Mouse (Mus musculus) intestine, embryonic 16.5 days (tissue): ENCODE measurements around the gene Fam20b. TPM values are rescaled to one million over a fixed set of nuclear protein-coding genes. Genes with fewer than 3 reads are reported as not detected.
A peak's percentile ranks its signal among the peaks of the same experiment; 100 is the strongest.

ENCODE experiments used
- ATAC-seq: fragments of 200-750 bp; cut with Nextera tagmentation; 2 replicates; pipeline ENCODE4 v1.8.0; 2017; ENCODE audit warnings: moderate TSS enrichment, moderate library complexity
- H3K27ac ChIP-seq: fragments of 300-500 bp; sonication (generic); 2 replicates; pipeline ENCODE4 v1.5.1; 2014; ENCODE audit warnings: mild to moderate bottlenecking, low read length
- H3K27me3 ChIP-seq: fragments of 300-500 bp; sonication (generic); replicated peaks from 2 replicates; pipeline ENCODE4 v1.6.1; 2014; ENCODE audit warnings: low read length, control low read depth, mixed read lengths; ENCODE audit not compliant: control insufficient read depth, insufficient read depth
- H3K36me3 ChIP-seq: fragments of 300-500 bp; sonication (generic); 2 replicates; pipeline ENCODE4 v1.6.1; 2014; ENCODE audit warnings: low read length, control low read depth; ENCODE audit not compliant: control insufficient read depth, insufficient read depth
- H3K4me1 ChIP-seq: fragments of 300-500 bp; sonication (generic); 2 replicates; pipeline ENCODE4 v1.6.1; 2014; ENCODE audit warnings: low read length, control low read depth, mixed read lengths; ENCODE audit not compliant: control insufficient read depth, insufficient read depth
- H3K4me2 ChIP-seq: fragments of 300-500 bp; sonication (generic); 2 replicates; pipeline ENCODE4 v1.6.1; 2014; ENCODE audit warnings: low read depth, low read length, control low read depth
- H3K4me3 ChIP-seq: fragments of 300-500 bp; sonication (generic); 2 replicates; pipeline ENCODE4 v1.5.1; 2014; ENCODE audit warnings: mild to moderate bottlenecking, low read length
- H3K9ac ChIP-seq: fragments of 300-500 bp; sonication (generic); 2 replicates; pipeline ENCODE4 v1.6.1; 2014; ENCODE audit warnings: low read depth, low read length
- H3K9me3 ChIP-seq: fragments of 300-500 bp; sonication (generic); 2 replicates; pipeline ENCODE4 v1.6.1; 2016; ENCODE audit warnings: low read length, control low read depth; ENCODE audit not compliant: control insufficient read depth
- WGBS: fragments of 180-500 bp; shearing (Covaris S2); extraction: QIAGEN DNeasy Blood & Tissue Kit; methylation state at CpG from one replicate; pipeline ENCODE4 v1.1.7; 2014; 5-methylcytosine and 5-hydroxymethylcytosine counted together
- polyA plus RNA-seq: library from polyadenylated mRNA; unstranded; fragments of >200 nt; fragmentation: Nextera tagmentation; extraction: Ambion mirVana; gene quantifications from 2 replicates; pipeline ENCODE4 v1.2.1, GENCODE M21; 2015

Fam20b gene
- polyA plus RNA-seq, 1 experiment from 2014 or later = 38.6 TPM

GRCm38 (mm10) chr1:156645971-156646370, 72.9 kb downstream of the Fam20b start:
- H3K27ac ChIP-seq = no peak overlapping the region
- H3K4me1 ChIP-seq = no peaks in the 10 kb centered on the region
- no peak for ATAC-seq
- 80% methylated on average over 4 of the region's 4 CpGs for WGBS
- no peaks in the 10 kb centered on the region for H3K27me3 ChIP-seq
- H3K9ac ChIP-seq = no peak overlapping the region
- peaks cover 5% of the 10 kb centered on the region; the same call in 1 of the 2 replicates for H3K36me3 ChIP-seq
- no peak overlapping the region for H3K4me3 ChIP-seq
- no peaks in the 10 kb centered on the region for H3K9me3 ChIP-seq
- H3K4me2 ChIP-seq = no peak overlapping the region

GRCm38 (mm10) chr1:156644780-156645523, 73.9 kb downstream of the Fam20b start:
- WGBS = 69% methylated on average over 13 of the region's 13 CpGs
- ATAC-seq = no peak

GRCm38 (mm10) chr1:156644061-156644460, 74.8 kb downstream of the Fam20b start:
- Histone ChIP-seq H3K4me2 (no peak overlapping the region), H3K4me1 (no peaks in the 10 kb centered on the region), H3K27ac (no peak overlapping the region), H3K27me3 (no peaks in the 10 kb centered on the region), H3K36me3 (peaks cover 10% of the 10 kb centered on the region), H3K9ac (no peak overlapping the region), H3K4me3 (no peak overlapping the region), H3K9me3 (no peaks in the 10 kb centered on the region)
- no peak for ATAC-seq
- WGBS = 77% methylated on average over 10 of the region's 10 CpGs

More at GRCm38 (mm10) chr1:156644780-156645523, 73.9 kb downstream of the Fam20b start:
- H3K4me1 ChIP-seq = no peaks in the 10 kb centered on the region
- no peak overlapping the region for H3K4me2 ChIP-seq
- H3K27ac ChIP-seq = no peak overlapping the region
- H3K9ac ChIP-seq = no peak overlapping the region
- H3K9me3 ChIP-seq = no peaks in the 10 kb centered on the region
- no peaks in the 10 kb centered on the region for H3K27me3 ChIP-seq
- peaks cover 10% of the 10 kb centered on the region for H3K36me3 ChIP-seq
- H3K4me3 ChIP-seq = no peak overlapping the region

GRCm38 (mm10) chr1:156642813-156643212, 76.1 kb downstream of the Fam20b start:
- Histone ChIP-seq H3K4me2 (no peak overlapping the region), H3K4me1 (no peaks in the 10 kb centered on the region), H3K27ac (no peak overlapping the region), H3K27me3 (no peaks in the 10 kb centered on the region), H3K36me3 (peaks cover 10% of the 10 kb centered on the region), H3K4me3 (no peak overlapping the region), H3K9me3 (no peaks in the 10 kb centered on the region), H3K9ac (no peak overlapping the region)
- ATAC-seq = no peak
- 69% methylated on average over 12 of the region's 12 CpGs for WGBS

GRCm38 (mm10) chr1:156641808-156642207, 77.1 kb downstream of the Fam20b start:
- Histone ChIP-seq H3K36me3 (peaks cover 13% of the 10 kb centered on the region), H3K4me3 (no peak overlapping the region), H3K27me3 (no peaks in the 10 kb centered on the region), H3K27ac (no peak overlapping the region), H3K4me2 (no peak overlapping the region), H3K9me3 (no peaks in the 10 kb centered on the region), H3K9ac (no peak overlapping the region), H3K4me1 (no peaks in the 10 kb centered on the region)
- WGBS = 91% methylated on average over 10 of the region's 10 CpGs
- ATAC-seq = no peak

GRCm38 (mm10) chr1:156640577-156640976, 78.3 kb downstream of the Fam20b start:
- WGBS = 75% methylated on average over 4 of the region's 4 CpGs
- Histone ChIP-seq H3K9ac (no peak overlapping the region), H3K27ac (no peak overlapping the region), H3K36me3 (peaks cover 16% of the 10 kb centered on the region), H3K9me3 (no peaks in the 10 kb centered on the region), H3K27me3 (no peaks in the 10 kb centered on the region), H3K4me1 (no peaks in the 10 kb centered on the region), H3K4me3 (no peak overlapping the region), H3K4me2 (no peak overlapping the region)
- no peak for ATAC-seq

GRCm38 (mm10) chr1:156639455-156639854, 79.4 kb downstream of the Fam20b start:
- peaks cover 18% of the 10 kb centered on the region for H3K36me3 ChIP-seq
- ATAC-seq = no peak

GRCm38 (mm10) chr1:156635148-156635547, 83.7 kb downstream of the Fam20b start:
- Histone ChIP-seq H3K9ac (no peak overlapping the region), H3K27me3 (no peaks in the 10 kb centered on the region), H3K4me2 (no peak overlapping the region), H3K9me3 (no peaks in the 10 kb centered on the region; the same call in 1 of the 2 replicates), H3K36me3 (peaks cover 18% of the 10 kb centered on the region), H3K4me3 (no peak overlapping the region), H3K27ac (no peak overlapping the region), H3K4me1 (no peaks in the 10 kb centered on the region)
- no peak for ATAC-seq
- WGBS = 82% methylated on average over 2 of the region's 2 CpGs

More at GRCm38 (mm10) chr1:156639455-156639854, 79.4 kb downstream of the Fam20b start:
- Histone ChIP-seq H3K4me3 (no peak overlapping the region), H3K4me2 (no peak overlapping the region), H3K27ac (no peak overlapping the region), H3K4me1 (no peaks in the 10 kb centered on the region), H3K27me3 (no peaks in the 10 kb centered on the region), H3K9ac (no peak overlapping the region), H3K9me3 (no peaks in the 10 kb centered on the region)
- WGBS = 92% methylated on average over 5 of the region's 5 CpGs

GRCm38 (mm10) chr1:156633095-156633494, 85.8 kb downstream of the Fam20b start:
- peak; percentile 50; the same call in 1 of the 2 replicates for ATAC-seq
- Histone ChIP-seq H3K4me3 (no peak overlapping the region), H3K9me3 (no peaks in the 10 kb centered on the region; the same call in 1 of the 2 replicates), H3K9ac (no peak overlapping the region), H3K36me3 (peaks cover 22% of the 10 kb centered on the region), H3K4me2 (no peak overlapping the region), H3K4me1 (no peaks in the 10 kb centered on the region), H3K27ac (no peak overlapping the region), H3K27me3 (no peaks in the 10 kb centered on the region)
- 76% methylated on average over 10 of the region's 10 CpGs for WGBS
